Mouse (Mus musculus) neural tube, embryonic 11.5 days (tissue): Measurements from ENCODE around the gene Cdcp1. TPM values are rescaled to one million over a fixed set of nuclear protein-coding genes. Genes with fewer than 3 reads are reported as not detected.

Source experiments
- ATAC-seq: fragments of 200-750 bp; cut with Nextera tagmentation; 2 replicates; pipeline ENCODE4 v1.8.0; 2017; ENCODE audit warnings: moderate number of reproducible peaks, mild to moderate bottlenecking, moderate TSS enrichment, moderate library complexity; ENCODE audit not compliant: insufficient read depth, low FRiP score, low TSS enrichment
- DNase-seq: peaks from one replicate; pipeline ENCODE4 v3.0.0-alpha.2; 2015; ENCODE audit warnings: low spot score
- H3K27ac ChIP-seq: fragments of 300-500 bp; sonication (generic); 2 replicates; pipeline ENCODE4 v1.5.1; 2014; ENCODE audit warnings: low read depth, mild to moderate bottlenecking, low read length
- H3K27me3 ChIP-seq: fragments of 300-500 bp; sonication (generic); 2 replicates; pipeline ENCODE4 v1.6.1; 2014; ENCODE audit warnings: mild to moderate bottlenecking, low read length, mixed read lengths; ENCODE audit not compliant: control insufficient read depth, insufficient read depth
- H3K36me3 ChIP-seq: fragments of 300-500 bp; sonication (generic); 2 replicates; pipeline ENCODE4 v1.6.1; 2014; ENCODE audit warnings: mild to moderate bottlenecking, low read length, moderate library complexity, mixed read lengths; ENCODE audit not compliant: control insufficient read depth, insufficient read depth
- H3K4me1 ChIP-seq: fragments of 300-500 bp; sonication (generic); 2 replicates; pipeline ENCODE4 v1.6.1; 2014; ENCODE audit warnings: low read length, mixed read lengths; ENCODE audit not compliant: control insufficient read depth, insufficient read depth
- H3K4me2 ChIP-seq: fragments of 300-500 bp; sonication (generic); 2 replicates; pipeline ENCODE4 v1.6.1; 2014; ENCODE audit warnings: low read depth, mild to moderate bottlenecking, moderate library complexity
- H3K4me3 ChIP-seq: fragments of 300-500 bp; sonication (generic); 2 replicates; pipeline ENCODE4 v1.5.1; 2014; ENCODE audit warnings: low read depth, low read length
- H3K9ac ChIP-seq: fragments of 300-500 bp; sonication (generic); 2 replicates; pipeline ENCODE4 v1.6.1; 2014; ENCODE audit warnings: mild to moderate bottlenecking, low read length
- H3K9me3 ChIP-seq: fragments of 300-500 bp; sonication (generic); 2 replicates; pipeline ENCODE4 v1.6.1; 2016; ENCODE audit warnings: low read length; ENCODE audit not compliant: control insufficient read depth
- WGBS: fragments of 180-500 bp; shearing (Covaris S2); extraction: QIAGEN DNeasy Blood & Tissue Kit; methylation state at CpG from one replicate; pipeline ENCODE4 v1.1.7; 2014; 5-methylcytosine and 5-hydroxymethylcytosine counted together
- polyA plus RNA-seq: library from polyadenylated mRNA; unstranded; fragments of >200 nt; fragmentation: Nextera tagmentation; extraction: Ambion mirVana; gene quantifications from 2 replicates; pipeline ENCODE4 v1.2.1, GENCODE M21; 2014

Cdcp1 gene
- polyA plus RNA-seq, 1 experiment from 2014 or later = 0.58 TPM

DNA sequence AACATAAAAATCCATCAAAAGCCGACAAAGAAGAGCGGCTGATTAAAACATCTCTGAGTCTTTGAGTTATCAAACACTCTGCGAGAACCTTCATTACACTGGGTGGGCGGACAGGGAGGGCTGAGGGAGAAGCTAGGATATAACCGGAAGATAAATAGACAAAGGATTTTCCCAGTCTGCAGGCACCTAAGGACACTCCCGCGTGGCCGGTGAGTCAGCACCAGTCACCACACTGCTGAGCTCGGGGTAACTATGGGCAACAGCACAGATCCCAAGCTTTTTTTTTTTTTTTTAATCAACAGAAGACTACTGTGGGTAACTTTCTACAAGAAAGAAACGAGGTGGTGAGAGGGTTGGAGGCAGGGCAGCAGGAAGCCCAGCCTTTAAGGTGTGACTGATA lies 28.1 kb upstream of the Cdcp1 start:
- no peak overlapping the region for H3K9ac ChIP-seq
- no peak for DNase-seq
- H3K4me2 ChIP-seq = no peak overlapping the region
- H3K4me3 ChIP-seq = no peak overlapping the region
- no peaks in the 10 kb centered on the region for H3K36me3 ChIP-seq
- no peaks in the 10 kb centered on the region for H3K9me3 ChIP-seq
- no peaks in the 10 kb centered on the region for H3K27me3 ChIP-seq
- H3K4me1 ChIP-seq = no peaks in the 10 kb centered on the region
- no peak for ATAC-seq
- H3K27ac ChIP-seq = no peak overlapping the region
- whole genome bisulfite sequencing = 76% methylated on average over 10 of the region's 10 CpGs

DNA sequence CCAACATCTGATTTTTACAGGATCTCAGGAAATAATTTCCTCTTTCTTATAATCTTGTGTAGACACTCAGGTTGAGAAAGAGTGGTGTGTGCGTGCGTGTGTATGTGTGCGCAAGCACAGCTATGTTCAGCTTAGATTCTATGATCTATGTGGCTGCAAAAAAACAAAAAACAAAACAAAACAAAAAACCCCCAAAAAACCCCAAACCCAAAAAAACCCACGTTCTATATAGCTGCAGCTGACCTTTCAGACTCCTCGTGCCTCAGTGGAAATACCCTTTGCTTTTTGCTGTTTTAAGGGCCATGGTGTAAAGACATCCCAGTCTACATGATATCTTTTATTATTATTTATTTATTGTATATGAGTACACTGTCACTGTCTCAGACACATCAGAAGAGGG lies 25.4 kb upstream of the Cdcp1 start:
- H3K4me2 ChIP-seq = no peak overlapping the region
- no peaks in the 10 kb centered on the region for H3K9me3 ChIP-seq
- no peaks in the 10 kb centered on the region for H3K4me1 ChIP-seq
- H3K4me3 ChIP-seq = no peak overlapping the region
- ATAC-seq (no peak), DNase-seq (no peak)
- 95% methylated on average over 5 of the region's 5 CpGs for WGBS
- H3K27me3 ChIP-seq = no peaks in the 10 kb centered on the region
- H3K27ac ChIP-seq = no peak overlapping the region
- no peaks in the 10 kb centered on the region for H3K36me3 ChIP-seq
- H3K9ac ChIP-seq = no peak overlapping the region

DNA sequence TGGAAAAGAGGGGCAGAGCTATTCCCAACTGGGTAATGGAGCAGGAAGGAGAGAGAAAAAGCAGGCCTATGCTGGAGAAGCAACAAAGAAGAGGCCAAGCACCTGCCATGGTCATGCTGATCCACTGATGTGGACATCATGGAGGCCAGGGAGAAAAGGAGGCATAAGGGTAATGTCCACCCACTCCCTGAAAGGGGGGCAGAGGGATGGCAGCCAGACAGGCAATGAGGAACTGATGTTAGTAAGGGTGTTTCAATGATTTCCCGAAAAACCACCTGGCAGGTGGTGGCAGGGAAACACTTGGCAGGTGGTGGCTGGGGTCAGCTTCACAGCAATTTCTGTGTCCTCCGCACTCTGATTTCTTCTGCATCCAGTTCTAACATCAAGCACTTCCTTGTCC lies 24.9 kb upstream of the Cdcp1 start:
- DNase-seq = no peak
- 76% methylated on average over 2 of the region's 2 CpGs for WGBS

DNA sequence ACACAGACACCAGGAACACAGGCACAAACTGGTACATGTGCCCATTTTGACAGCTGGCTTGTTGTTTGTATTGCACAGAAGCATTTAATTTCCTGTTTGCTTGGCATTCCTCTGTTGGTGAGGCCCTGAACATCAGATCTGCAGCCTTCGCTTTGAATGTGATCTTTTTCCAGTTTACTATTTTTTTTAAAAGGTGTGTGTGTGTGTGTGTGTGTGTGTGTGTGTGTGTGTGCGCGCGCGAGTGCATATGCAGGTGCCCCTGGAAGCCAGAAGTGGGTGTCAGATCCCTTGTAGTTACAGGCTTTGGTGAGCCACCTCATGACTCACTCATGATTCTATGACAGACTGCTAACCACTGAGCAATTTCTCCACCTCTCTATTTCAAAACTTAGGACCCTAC lies 24.4 kb upstream of the Cdcp1 start:
- no peak overlapping the region for H3K9ac ChIP-seq
- H3K4me3 ChIP-seq = no peak overlapping the region
- no peaks in the 10 kb centered on the region for H3K9me3 ChIP-seq
- H3K4me2 ChIP-seq = no peak overlapping the region
- WGBS = 94% methylated on average over 5 of the region's 5 CpGs
- no peaks in the 10 kb centered on the region for H3K4me1 ChIP-seq
- no peaks in the 10 kb centered on the region for H3K36me3 ChIP-seq
- DNase-seq (no peak), ATAC-seq (no peak)
- no peaks in the 10 kb centered on the region for H3K27me3 ChIP-seq
- H3K27ac ChIP-seq = no peak overlapping the region

More for the DNA sequence above, 24.9 kb upstream of the Cdcp1 start:
- Histone ChIP-seq H3K36me3 (no peaks in the 10 kb centered on the region), H3K4me3 (no peak overlapping the region), H3K9me3 (no peaks in the 10 kb centered on the region), H3K27me3 (no peaks in the 10 kb centered on the region), H3K4me1 (no peaks in the 10 kb centered on the region), H3K27ac (no peak overlapping the region), H3K9ac (no peak overlapping the region), H3K4me2 (no peak overlapping the region)
- no peak for ATAC-seq

DNA sequence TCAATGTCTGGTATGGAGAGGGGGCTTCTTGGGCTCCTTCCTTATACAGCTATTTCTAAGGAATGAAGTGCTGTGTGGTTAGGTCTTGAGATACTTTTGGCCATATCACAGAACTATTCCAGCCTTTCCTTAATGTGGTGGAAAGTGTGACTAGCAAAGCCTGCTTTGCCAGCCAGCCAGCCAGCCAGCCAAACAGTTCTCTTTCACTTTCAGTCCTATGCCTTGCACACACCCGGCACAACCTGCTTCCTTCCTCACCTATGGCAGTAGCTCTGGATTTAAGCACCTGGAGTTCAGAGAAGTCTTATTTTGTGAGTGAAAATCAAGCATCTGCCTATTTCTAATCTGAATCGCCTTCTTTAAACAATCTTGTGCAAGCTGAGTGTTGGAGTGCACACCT lies 23.8 kb upstream of the Cdcp1 start:
- H3K36me3 ChIP-seq = no peaks in the 10 kb centered on the region
- no peaks in the 10 kb centered on the region for H3K27me3 ChIP-seq
- DNase-seq (no peak), ATAC-seq (no peak)
- no peak overlapping the region for H3K9ac ChIP-seq
- 74% methylated on average over 2 of the region's 2 CpGs for WGBS
- H3K4me2 ChIP-seq = no peak overlapping the region
- no peak overlapping the region for H3K4me3 ChIP-seq
- H3K9me3 ChIP-seq = no peaks in the 10 kb centered on the region
- no peak overlapping the region for H3K27ac ChIP-seq
- H3K4me1 ChIP-seq = no peaks in the 10 kb centered on the region

DNA sequence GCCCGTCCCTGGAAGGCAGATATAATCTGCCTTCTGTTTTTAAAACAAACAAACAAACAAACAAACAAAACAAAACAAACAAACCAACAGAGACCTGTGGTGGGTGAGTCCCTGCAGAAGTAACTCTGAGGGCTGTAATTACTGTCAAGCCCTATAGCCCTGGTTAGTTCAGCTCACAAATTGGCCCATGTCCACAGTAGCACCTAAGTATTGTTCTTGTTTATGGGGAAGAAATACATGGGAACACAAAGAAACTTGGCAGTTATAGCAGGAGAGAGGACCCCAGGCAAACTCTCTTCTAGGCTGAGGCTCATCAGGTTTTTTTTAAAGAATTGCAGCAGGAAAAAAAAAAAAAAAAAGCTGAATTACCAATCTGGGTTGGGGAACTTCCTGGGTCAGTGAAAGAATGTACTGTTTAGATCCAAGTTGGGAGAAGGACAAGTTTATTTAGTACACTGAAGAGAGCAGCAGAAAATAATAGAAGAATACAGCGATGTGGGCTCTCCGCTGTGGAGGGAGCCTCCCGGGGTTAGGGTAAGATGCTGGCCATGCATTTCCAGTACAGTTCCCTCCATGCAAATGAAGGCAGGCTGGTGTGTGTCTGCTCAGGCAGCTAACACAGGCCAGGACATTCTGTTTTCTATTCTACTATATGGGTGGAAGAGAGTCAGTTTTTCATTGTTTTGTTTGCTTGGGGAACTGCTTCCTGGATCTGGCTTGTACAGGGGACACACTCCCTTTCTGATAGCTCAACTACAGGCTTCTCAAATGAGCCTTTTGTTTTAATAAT lies 22.6 kb upstream of the Cdcp1 start:
- Histone ChIP-seq H3K9ac (no peak overlapping the region), H3K27ac (no peak overlapping the region), H3K27me3 (no peaks in the 10 kb centered on the region), H3K4me3 (no peak overlapping the region), H3K9me3 (no peaks in the 10 kb centered on the region), H3K4me2 (no peak overlapping the region), H3K36me3 (no peaks in the 10 kb centered on the region), H3K4me1 (no peaks in the 10 kb centered on the region)
- WGBS = 48% methylated on average over 4 of the region's 4 CpGs
- DNase-seq (no peak), ATAC-seq (no peak)

DNA sequence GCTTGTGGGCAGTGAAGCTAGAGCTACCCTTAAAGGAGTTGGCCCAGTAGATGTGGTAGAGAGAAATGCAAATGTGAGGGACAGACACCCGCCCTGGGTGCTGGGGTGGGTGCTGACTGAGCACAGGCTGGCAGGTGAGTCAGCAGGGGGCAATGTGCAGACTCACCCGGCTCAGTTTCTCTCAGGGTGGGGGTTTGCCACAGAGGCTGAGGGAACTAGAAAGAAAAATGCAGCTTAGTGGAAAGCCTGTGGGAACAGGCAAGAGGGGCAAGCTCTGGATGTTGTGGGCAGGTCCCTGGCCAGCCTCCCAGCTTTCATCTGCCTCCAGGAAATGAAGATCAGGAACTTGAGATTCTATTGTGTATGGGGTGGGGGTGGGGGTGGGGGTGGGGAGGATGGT lies 21.9 kb upstream of the Cdcp1 start:
- no peak overlapping the region for H3K4me3 ChIP-seq
- H3K4me1 ChIP-seq = no peaks in the 10 kb centered on the region
- no peak for DNase-seq
- 48% methylated on average over 2 of the region's 2 CpGs for WGBS
- no peaks in the 10 kb centered on the region for H3K27me3 ChIP-seq
- no peak overlapping the region for H3K27ac ChIP-seq
- no peak overlapping the region for H3K4me2 ChIP-seq
- no peaks in the 10 kb centered on the region for H3K9me3 ChIP-seq
- no peak for ATAC-seq
- H3K9ac ChIP-seq = no peak overlapping the region
- no peaks in the 10 kb centered on the region for H3K36me3 ChIP-seq

DNA sequence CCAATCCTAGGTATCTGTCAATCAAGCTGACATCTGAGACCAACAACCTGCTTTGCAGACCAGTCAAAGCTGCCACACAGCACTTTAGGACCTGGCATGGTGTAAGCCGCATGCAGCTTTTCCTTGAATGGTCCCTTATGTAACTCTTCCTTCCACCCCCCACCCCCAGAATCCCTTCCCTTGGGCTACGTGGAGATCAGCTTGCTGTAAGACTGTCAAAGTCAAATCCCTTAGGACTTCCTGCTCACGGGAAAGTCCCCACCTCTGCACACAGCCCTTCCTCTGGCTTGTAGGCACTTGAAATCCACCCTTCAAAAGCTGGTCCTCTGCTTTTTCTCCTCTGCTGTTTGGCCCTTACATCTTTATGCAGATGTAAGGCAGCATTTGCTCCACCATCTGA lies 19.8 kb upstream of the Cdcp1 start:
- Histone ChIP-seq H3K27ac (no peak overlapping the region), H3K4me3 (no peak overlapping the region), H3K9me3 (no peaks in the 10 kb centered on the region), H3K4me1 (no peaks in the 10 kb centered on the region), H3K27me3 (no peaks in the 10 kb centered on the region), H3K4me2 (no peak overlapping the region), H3K9ac (no peak overlapping the region), H3K36me3 (no peaks in the 10 kb centered on the region)
- no peak for DNase-seq
- 70% methylated on average over 3 of the region's 3 CpGs for WGBS
- ATAC-seq = no peak

DNA sequence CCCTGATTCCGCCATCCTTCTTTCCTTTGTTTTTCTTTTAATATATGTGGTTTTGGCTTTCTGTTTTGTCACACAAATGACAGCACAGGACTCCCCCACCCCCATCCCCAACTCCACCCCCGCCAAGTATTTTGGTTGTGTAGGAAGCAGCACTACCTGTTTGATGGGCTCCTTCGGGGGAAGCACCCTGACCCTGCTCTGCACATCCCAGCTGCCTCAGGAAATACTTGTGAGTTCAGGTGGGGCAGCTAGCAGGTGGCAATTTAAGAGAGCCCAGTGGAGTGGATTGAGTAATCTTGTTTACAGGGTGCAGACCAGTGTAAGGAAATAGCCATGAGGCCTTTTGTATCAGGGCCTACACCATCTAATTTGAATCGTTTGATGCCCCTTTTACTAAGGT lies 14.0 kb upstream of the Cdcp1 start:
- H3K4me3 ChIP-seq = no peak overlapping the region
- ATAC-seq (no peak), DNase-seq (no peak)
- no peaks in the 10 kb centered on the region for H3K27me3 ChIP-seq
- no peak overlapping the region for H3K9ac ChIP-seq
- 77% methylated on average over 4 of the region's 4 CpGs for WGBS
- no peaks in the 10 kb centered on the region for H3K9me3 ChIP-seq
- no peak overlapping the region for H3K27ac ChIP-seq
- H3K36me3 ChIP-seq = no peaks in the 10 kb centered on the region
- H3K4me1 ChIP-seq = no peaks in the 10 kb centered on the region
- H3K4me2 ChIP-seq = no peak overlapping the region
